ENCODE assay signal across 13 mouse cellular contexts in genomic region chr13:60848241-60849120, GRCm38 (mm10). TPM values are rescaled to one million over a fixed set of nuclear protein-coding genes. Genes with fewer than 3 reads are reported as not detected.
DNase-seq lines count a peak whose midpoint lies in the region; ATAC-seq and TF ChIP-seq lines count a peak whose summit lies in the region.
"Had no signal": no experiment of that assay in that cellular context is flagged by ENCODE, and none has a peak within 500 bp of the region (broad histone marks: within the 10 kb centered on the region; RNA-seq: fewer than 3 reads in every experiment).

No protein-coding gene starts in this region.

- H3K27me3 ChIP-seq in heart, adult 2 months (ENCODE audit: control insufficient read depth, insufficient read depth, low read length), result no peaks in the 10 kb centered on the region
- no peaks in the 10 kb centered on the region for H3K27me3 ChIP-seq in lung, embryonic 16.5 days (ENCODE audit: control insufficient read depth, insufficient read depth, low read depth, low read length)
- no peaks in the 10 kb centered on the region for H3K27me3 ChIP-seq in stomach, postnatal 0 days (ENCODE audit: control insufficient read depth, insufficient read depth, low read length)
- no peaks in the 10 kb centered on the region for H3K27me3 ChIP-seq in hindbrain, embryonic 11.5 days (ENCODE audit: control insufficient read depth, insufficient read depth, low read length)
- H3K27me3 ChIP-seq: liver, embryonic 13.5 days had no signal

- 54% methylated on average over 4 of the region's 4 CpGs for WGBS in heart, adult 2 months
- WGBS in lung, embryonic 16.5 days, result 76% methylated on average over 4 of the region's 4 CpGs
- WGBS in stomach, postnatal 0 days, result 74% methylated on average over 4 of the region's 4 CpGs
- 86% methylated on average over 4 of the region's 4 CpGs for WGBS in hindbrain, embryonic 11.5 days

- H3K4me2 ChIP-seq in lung, embryonic 16.5 days (ENCODE audit: low read depth, low read length), result no peak overlapping the region
- no peak overlapping the region for H3K4me2 ChIP-seq in stomach, postnatal 0 days (replicated peaks; ENCODE audit: low read depth)
- H3K4me2 ChIP-seq in hindbrain, embryonic 11.5 days (replicated peaks; ENCODE audit: low read depth, low read length), result no peak overlapping the region
- H3K4me2 ChIP-seq: liver, embryonic 13.5 days had no signal

- peaks cover 3% of the 10 kb centered on the region for H3K4me1 ChIP-seq in heart, adult 2 months (ENCODE audit: control insufficient read depth, insufficient read depth, low read length)
- H3K4me1 ChIP-seq in lung, embryonic 16.5 days (replicated peaks; ENCODE audit: control insufficient read depth, insufficient read depth, low read length), result no peaks in the 10 kb centered on the region
- H3K4me1 ChIP-seq in stomach, postnatal 0 days (replicated peaks; ENCODE audit: control insufficient read depth, insufficient read depth), result no peaks in the 10 kb centered on the region
- no peaks in the 10 kb centered on the region for H3K4me1 ChIP-seq in hindbrain, embryonic 11.5 days (replicated peaks; ENCODE audit: control insufficient read depth, insufficient read depth, low read length)
- H3K4me1 ChIP-seq: forebrain, embryonic 10.5 days; hindbrain, embryonic 10.5 days; liver, embryonic 13.5 days had no signal

- intact Hi-C loops in heart, adult 2 months (cut with DNase I), result loop anchor here (1.0 to 5.0 kb wide), 3 partner anchors 49 to 114 kb away; partner anchors contain the start of genes Ctla2a, Ctla2b, Gm49391 and Gm49392
- intact Hi-C loops in heart, postnatal 36 days (cut with DNase I), result loop anchor here (1.0 to 5.0 kb wide), 2 partner anchors 49 to 88 kb away; partner anchors contain the start of genes Ctla2a, Ctla2b, Gm49391 and Gm49392

- H3K9ac ChIP-seq in heart, adult 2 months (ENCODE audit: low read depth, low read length), result no peak overlapping the region
- no peak overlapping the region for H3K9ac ChIP-seq in lung, embryonic 16.5 days (ENCODE audit: low read length)
- H3K9ac ChIP-seq in stomach, postnatal 0 days (ENCODE audit: low read length), result no peak overlapping the region
- no peak overlapping the region for H3K9ac ChIP-seq in hindbrain, embryonic 11.5 days (ENCODE audit: low read depth, low read length)
- H3K9ac ChIP-seq: liver, embryonic 13.5 days had no signal

- peak in 1 of 2 experiments; percentile 23 for DNase-seq in heart, adult 2 months
- DNase-seq in heart, postnatal 36 days, result no peak
- DNase-seq in T-cell, adult 2 months (ENCODE audit: low spot score), result peak; percentile 82
- DNase-seq in stomach, postnatal 0 days (ENCODE audit: low spot score), result no peak
- DNase-seq in embryo, embryonic 10 days (ENCODE audit: low spot score), result no peak
- DNase-seq in frontal cortex, postnatal 10 days (ENCODE audit: low spot score in 2 of 2), result no peak
- DNase-seq in hindbrain, embryonic 11.5 days (ENCODE audit: low spot score), result no peak
- DNase-seq: cerebellum, postnatal 10 days; layer of hippocampus, adult 9-11 months; liver, embryonic 13.5 days had no signal

- no peak overlapping the region for H3K4me3 ChIP-seq in heart, adult 2 months
- no peak overlapping the region for H3K4me3 ChIP-seq in lung, embryonic 16.5 days (ENCODE audit: low read length)
- H3K4me3 ChIP-seq in stomach, postnatal 0 days (ENCODE audit: low read depth, low read length), result no peak overlapping the region
- H3K4me3 ChIP-seq in hindbrain, embryonic 11.5 days (ENCODE audit: low read depth, low read length), result no peak overlapping the region
- H3K4me3 ChIP-seq: forebrain, embryonic 10.5 days; hindbrain, embryonic 10.5 days; liver, embryonic 13.5 days had no signal

- H3K27ac ChIP-seq in heart, adult 2 months, result peak overlapping the region; percentile 73
- peak overlapping the region; percentile 78 for H3K27ac ChIP-seq in lung, embryonic 16.5 days (ENCODE audit: low read length)
- peak overlapping the region; percentile 63; the same call in 1 of the 2 replicates for H3K27ac ChIP-seq in stomach, postnatal 0 days (replicated peaks)
- no peak overlapping the region for H3K27ac ChIP-seq in hindbrain, embryonic 11.5 days (ENCODE audit: low read depth, low read length)
- H3K27ac ChIP-seq: forebrain, embryonic 10.5 days; hindbrain, embryonic 10.5 days; liver, embryonic 13.5 days had no signal

- ATAC-seq in lung, embryonic 16.5 days (ENCODE audit: low read depth), result peak; percentile 80
- no peak for ATAC-seq in stomach, postnatal 0 days (ENCODE audit: low FRiP score, low TSS enrichment)
- ATAC-seq in hindbrain, embryonic 11.5 days (ENCODE audit: low FRiP score), result no peak

- no peaks in the 10 kb centered on the region for H3K9me3 ChIP-seq in lung, embryonic 16.5 days (ENCODE audit: control insufficient read depth, low read length)
- no peaks in the 10 kb centered on the region for H3K9me3 ChIP-seq in stomach, postnatal 0 days (ENCODE audit: control insufficient read depth, low read length)
- H3K9me3 ChIP-seq in hindbrain, embryonic 11.5 days (ENCODE audit: control insufficient read depth, low read length), result no peaks in the 10 kb centered on the region
- H3K9me3 ChIP-seq: forebrain, embryonic 10.5 days; hindbrain, embryonic 10.5 days; liver, embryonic 13.5 days had no signal

- no peak for TF ChIP-seq CTCF in heart, adult 2 months (IDR thresholded peaks at IDR 0.05)
- no peak for TF ChIP-seq CTCF in stomach, postnatal 0 days (IDR thresholded peaks at IDR 0.05; ENCODE audit: low read depth)

- no peaks in the 10 kb centered on the region for H3K36me3 ChIP-seq in heart, adult 2 months (ENCODE audit: control insufficient read depth, insufficient read depth, low read length)
- no peaks in the 10 kb centered on the region for H3K36me3 ChIP-seq in lung, embryonic 16.5 days (ENCODE audit: control insufficient read depth, insufficient read depth, low read length)
- no peaks in the 10 kb centered on the region for H3K36me3 ChIP-seq in stomach, postnatal 0 days (ENCODE audit: control insufficient read depth, insufficient read depth, low read length)
- no peaks in the 10 kb centered on the region for H3K36me3 ChIP-seq in hindbrain, embryonic 11.5 days (ENCODE audit: control insufficient read depth, insufficient read depth, low read length)
- H3K36me3 ChIP-seq: forebrain, embryonic 10.5 days; hindbrain, embryonic 10.5 days; liver, embryonic 13.5 days had no signal

- no peak for TF ChIP-seq EP300 in heart, adult 2 months (IDR thresholded peaks at IDR 0.05; ENCODE audit: insufficient read depth, low read depth, low read length)
- no peak for TF ChIP-seq EP300 in stomach, postnatal 0 days (optimal IDR thresholded peaks at IDR 0.05)

- no peaks in the 10 kb centered on the region for H3K79me2 ChIP-seq in heart, adult 2 months (replicated peaks; ENCODE audit: control insufficient read depth, insufficient read depth, low read length)

- TF ChIP-seq POLR2A in heart, adult 2 months (IDR thresholded peaks at IDR 0.05; ENCODE audit: insufficient read depth, low read depth, low read length), result no peak

RNA-seq across cellular contexts. Expression of gene 4930486L24Rik, which starts 15.8 kb away (rescaled TPM):
- total RNA-seq in heart, adult 2 months (2021), result not detected
- 0.47 TPM in 1 of 2 replicates, not detected in the other for polyA plus RNA-seq in heart, adult 2 months (2012; rRNA removed)
- total RNA-seq in heart, postnatal 36 days (2021), result 1 to 10 TPM in 1 of 2 experiments, under 1 TPM in 1; 0.86 to 1.3 TPM
- not detected in 2 replicates for polyA plus RNA-seq in lung, embryonic 16.5 days (2015; fragmentation: Nextera tagmentation; extraction: Ambion mirVana)
- 0.27 TPM in 1 of 2 replicates, not detected in the other for polyA plus RNA-seq in stomach, postnatal 0 days (2015; fragmentation: Nextera tagmentation; extraction: Ambion mirVana)
- 0.15 TPM in 1 of 2 replicates, not detected in the other for polyA plus RNA-seq in hindbrain, embryonic 11.5 days (2014; fragmentation: Nextera tagmentation; extraction: Ambion mirVana)
- polyA plus RNA-seq: forebrain, embryonic 10.5 days; hindbrain, embryonic 10.5 days; liver, embryonic 13.5 days had no signal

RNA-seq across cellular contexts. Expression of gene Ctsll3, which starts 45.8 kb away (rescaled TPM):
- total RNA-seq in heart, adult 2 months (2021), result not detected
- polyA plus RNA-seq in heart, adult 2 months (2012; rRNA removed), result not detected in 2 replicates
- not detected for total RNA-seq in heart, postnatal 36 days (2021)
- not detected in 2 replicates for polyA plus RNA-seq in lung, embryonic 16.5 days (2015; fragmentation: Nextera tagmentation; extraction: Ambion mirVana)
- polyA plus RNA-seq in stomach, postnatal 0 days (2015; fragmentation: Nextera tagmentation; extraction: Ambion mirVana), result 0.82 and 0.90 TPM in 2 replicates
- not detected in 2 replicates for polyA plus RNA-seq in hindbrain, embryonic 11.5 days (2014; fragmentation: Nextera tagmentation; extraction: Ambion mirVana)
- polyA plus RNA-seq: forebrain, embryonic 10.5 days; hindbrain, embryonic 10.5 days; liver, embryonic 13.5 days had no signal

RNA-seq across cellular contexts. Expression of gene Gm49392, which starts 48.2 kb away (rescaled TPM):
- total RNA-seq in heart, adult 2 months (2021), result 1 to 10 TPM; 1.4 to 1.6 TPM
- polyA plus RNA-seq in heart, adult 2 months (2012; rRNA removed), result 0.21 and 1.3 TPM in 2 replicates
- under 1 TPM; 0.60 to 0.94 TPM for total RNA-seq in heart, postnatal 36 days (2021)
- polyA plus RNA-seq in lung, embryonic 16.5 days (2015; fragmentation: Nextera tagmentation; extraction: Ambion mirVana), result 0.90 and 1.1 TPM in 2 replicates
- 0.15 TPM in 1 of 2 replicates, not detected in the other for polyA plus RNA-seq in stomach, postnatal 0 days (2015; fragmentation: Nextera tagmentation; extraction: Ambion mirVana)
- polyA plus RNA-seq in hindbrain, embryonic 11.5 days (2014; fragmentation: Nextera tagmentation; extraction: Ambion mirVana), result 0.31 and 0.49 TPM in 2 replicates
- polyA plus RNA-seq: forebrain, embryonic 10.5 days had no signal

RNA-seq across cellular contexts. Expression of gene Ctla2b, which starts 48.8 kb away (rescaled TPM):
- total RNA-seq in heart, adult 2 months (2021), result 10 to 100 TPM in 1 of 2 experiments, 1 to 10 TPM in 1; 4.9 to 19.8 TPM
- 2.4 and 3.9 TPM in 2 replicates for polyA plus RNA-seq in heart, adult 2 months (2012; rRNA removed)
- 1 to 10 TPM; 4.1 to 7.3 TPM for total RNA-seq in heart, postnatal 36 days (2021)
- polyA plus RNA-seq in lung, embryonic 16.5 days (2015; fragmentation: Nextera tagmentation; extraction: Ambion mirVana), result 8.9 TPM in 2 replicates
- 2.0 and 3.0 TPM in 2 replicates for polyA plus RNA-seq in stomach, postnatal 0 days (2015; fragmentation: Nextera tagmentation; extraction: Ambion mirVana)
- polyA plus RNA-seq in hindbrain, embryonic 11.5 days (2014; fragmentation: Nextera tagmentation; extraction: Ambion mirVana), result 1.7 and 2.6 TPM in 2 replicates

RNA-seq across cellular contexts. Expression of gene Tpbpb, which starts 56.2 kb away (rescaled TPM):
- total RNA-seq in heart, adult 2 months (2021), result not detected
- not detected in 2 replicates for polyA plus RNA-seq in heart, adult 2 months (2012; rRNA removed)
- not detected for total RNA-seq in heart, postnatal 36 days (2021)
- polyA plus RNA-seq in lung, embryonic 16.5 days (2015; fragmentation: Nextera tagmentation; extraction: Ambion mirVana), result not detected in 2 replicates
- not detected in 2 replicates for polyA plus RNA-seq in stomach, postnatal 0 days (2015; fragmentation: Nextera tagmentation; extraction: Ambion mirVana)
- polyA plus RNA-seq in hindbrain, embryonic 11.5 days (2014; fragmentation: Nextera tagmentation; extraction: Ambion mirVana), result not detected in 2 replicates
- polyA plus RNA-seq: forebrain, embryonic 10.5 days; hindbrain, embryonic 10.5 days; liver, embryonic 13.5 days had no signal
